Mouse (Mus musculus): Measurements from ENCODE around the gene Dnajc3. TPM values are rescaled to one million over a fixed set of nuclear protein-coding genes. Genes with fewer than 3 reads are reported as not detected.

Dnajc3 gene
- polyA plus RNA-seq, 1 experiment from 2014 or later, result 60.4 TPM

- ATAC-seq (ENCODE audit: borderline replicate concordance, extremely low read depth, low FRiP score, low TSS enrichment), result no peak
- no peak overlapping the region for H3K9ac ChIP-seq
Observed at GRCm38 (mm10) chr14:118911521-118911920, 26.3 kb upstream of the Dnajc3 start.

GRCm38 (mm10) chr14:118913651-118914050 lies 24.1 kb upstream of the Dnajc3 start:
- Histone ChIP-seq H3K36me3 (peaks cover 7% of the 10 kb centered on the region; the same call in 1 of the 2 replicates), H3K4me2 (no peak overlapping the region), H3K4me3 (no peak overlapping the region), H3K27me3 (no peaks in the 10 kb centered on the region), H3K27ac (no peak overlapping the region), H3K4me1 (peaks cover 17% of the 10 kb centered on the region; the same call in 1 of the 2 replicates), H3K9ac (no peak overlapping the region), H3K9me3 (no peaks in the 10 kb centered on the region)
- 53% methylated on average over 5 of the region's 5 CpGs for WGBS
- no peak for ATAC-seq (ENCODE audit: borderline replicate concordance, extremely low read depth, low FRiP score, low TSS enrichment)

More at GRCm38 (mm10) chr14:118911521-118911920, 26.3 kb upstream of the Dnajc3 start:
- Histone ChIP-seq H3K4me2 (no peak overlapping the region), H3K9me3 (no peaks in the 10 kb centered on the region), H3K27ac (no peak overlapping the region), H3K4me3 (no peak overlapping the region), H3K4me1 (peaks cover 17% of the 10 kb centered on the region; the same call in 1 of the 2 replicates), H3K27me3 (no peaks in the 10 kb centered on the region), H3K36me3 (peaks cover 5% of the 10 kb centered on the region; the same call in 1 of the 2 replicates)
- WGBS, result 85% methylated on average over 6 of the region's 6 CpGs

GRCm38 (mm10) chr14:118919025-118919424 lies 18.8 kb upstream of the Dnajc3 start:
- H3K4me3 ChIP-seq, result no peak overlapping the region
- no peak overlapping the region for H3K27ac ChIP-seq
- peaks cover 29% of the 10 kb centered on the region for H3K4me1 ChIP-seq
- H3K4me2 ChIP-seq, result no peak overlapping the region
- H3K9ac ChIP-seq, result no peak overlapping the region
- no peaks in the 10 kb centered on the region for H3K9me3 ChIP-seq
- H3K27me3 ChIP-seq, result peaks cover 8% of the 10 kb centered on the region; the same call in 1 of the 2 replicates
- 66% methylated on average over 8 of the region's 8 CpGs for WGBS
- H3K36me3 ChIP-seq, result peaks cover 4% of the 10 kb centered on the region; the same call in 1 of the 2 replicates
- no peak for ATAC-seq (ENCODE audit: borderline replicate concordance, extremely low read depth, low FRiP score, low TSS enrichment)

- Histone ChIP-seq H3K27me3 (peaks cover 8% of the 10 kb centered on the region; the same call in 1 of the 2 replicates), H3K27ac (no peak overlapping the region), H3K4me1 (peaks cover 41% of the 10 kb centered on the region), H3K4me2 (no peak overlapping the region), H3K9ac (no peak overlapping the region), H3K9me3 (no peaks in the 10 kb centered on the region), H3K36me3 (peaks cover 4% of the 10 kb centered on the region; the same call in 1 of the 2 replicates), H3K4me3 (no peak overlapping the region)
- no peak for ATAC-seq (ENCODE audit: borderline replicate concordance, extremely low read depth, low FRiP score, low TSS enrichment)
- 33% methylated on average over 7 of the region's 7 CpGs for WGBS
Observed at GRCm38 (mm10) chr14:118920654-118921053, 17.1 kb upstream of the Dnajc3 start.

- no peak for ATAC-seq (ENCODE audit: borderline replicate concordance, extremely low read depth, low FRiP score, low TSS enrichment)
- WGBS, result 20% methylated on average over 22 of the region's 22 CpGs
- Histone ChIP-seq H3K36me3 (no peaks in the 10 kb centered on the region; the same call in 1 of the 2 replicates), H3K4me1 (peaks cover 46% of the 10 kb centered on the region), H3K4me3 (peak overlapping the region; percentile 32), H3K27me3 (peaks cover 8% of the 10 kb centered on the region; the same call in 1 of the 2 replicates), H3K27ac (no peak overlapping the region), H3K4me2 (peak overlapping the region; percentile 92), H3K9ac (peak overlapping the region; percentile 10; the same call in 1 of the 2 replicates), H3K9me3 (no peaks in the 10 kb centered on the region)
Observed at GRCm38 (mm10) chr14:118922251-118922650, 15.5 kb upstream of the Dnajc3 start.

GRCm38 (mm10) chr14:118922667-118923184 lies 15.1 kb upstream of the Dnajc3 start:
- H3K4me3 ChIP-seq, result peak overlapping the region; percentile 32
- H3K9ac ChIP-seq, result peak overlapping the region; percentile 10; the same call in 1 of the 2 replicates
- 2% methylated on average over 47 of the region's 47 CpGs for WGBS
- ATAC-seq (ENCODE audit: borderline replicate concordance, extremely low read depth, low FRiP score, low TSS enrichment), result peak; percentile 56
- H3K4me2 ChIP-seq, result peak overlapping the region; percentile 92
- no peaks in the 10 kb centered on the region for H3K9me3 ChIP-seq
- H3K36me3 ChIP-seq, result no peaks in the 10 kb centered on the region; the same call in 1 of the 2 replicates
- peaks cover 8% of the 10 kb centered on the region; the same call in 1 of the 2 replicates for H3K27me3 ChIP-seq
- H3K27ac ChIP-seq, result no peak overlapping the region
- H3K4me1 ChIP-seq, result peaks cover 46% of the 10 kb centered on the region

GRCm38 (mm10) chr14:118924673-118925615 lies 12.8 kb upstream of the Dnajc3 start, which contains the start of gene Dzip1:
TSS of gene Dzip1 (minus strand) at chr14:118925460.
- WGBS, result 1% methylated on average over 55 of the region's 55 CpGs
- no peaks in the 10 kb centered on the region for H3K36me3 ChIP-seq
- H3K27me3 ChIP-seq, result peaks cover 8% of the 10 kb centered on the region; the same call in 1 of the 2 replicates
- H3K9me3 ChIP-seq, result no peaks in the 10 kb centered on the region
- peak within 1 kb of the TSS; percentile 88 for H3K27ac ChIP-seq
- ATAC-seq (ENCODE audit: borderline replicate concordance, extremely low read depth, low FRiP score, low TSS enrichment), result peak; percentile 90
- peak within 1 kb of the TSS; percentile 61 for H3K4me3 ChIP-seq
- peak within 1 kb of the TSS; percentile 92 for H3K4me2 ChIP-seq
- H3K9ac ChIP-seq, result peak within 1 kb of the TSS; percentile 59
- peaks cover 46% of the 10 kb centered on the region for H3K4me1 ChIP-seq

GRCm38 (mm10) chr14:118928565-118928964 lies 9.2 kb upstream of the Dnajc3 start:
- H3K27me3 ChIP-seq, result no peaks in the 10 kb centered on the region
- H3K27ac ChIP-seq, result no peak overlapping the region
- WGBS, result 60% methylated on average over 3 of the region's 3 CpGs
- no peak overlapping the region for H3K4me3 ChIP-seq
- H3K9me3 ChIP-seq, result no peaks in the 10 kb centered on the region
- no peaks in the 10 kb centered on the region for H3K36me3 ChIP-seq
- no peak for ATAC-seq (ENCODE audit: borderline replicate concordance, extremely low read depth, low FRiP score, low TSS enrichment)
- no peak overlapping the region for H3K4me2 ChIP-seq
- peaks cover 21% of the 10 kb centered on the region for H3K4me1 ChIP-seq
- H3K9ac ChIP-seq, result no peak overlapping the region

- H3K27me3 ChIP-seq, result no peaks in the 10 kb centered on the region
- 67% methylated on average over 2 of the region's 2 CpGs for WGBS
- H3K36me3 ChIP-seq, result no peaks in the 10 kb centered on the region
- no peak overlapping the region for H3K4me2 ChIP-seq
- H3K4me1 ChIP-seq, result peaks cover 10% of the 10 kb centered on the region
- ATAC-seq (ENCODE audit: borderline replicate concordance, extremely low read depth, low FRiP score, low TSS enrichment), result no peak
- H3K27ac ChIP-seq, result no peak overlapping the region
- H3K9ac ChIP-seq, result no peak overlapping the region
- no peak overlapping the region for H3K4me3 ChIP-seq
- H3K9me3 ChIP-seq, result no peaks in the 10 kb centered on the region
Observed at GRCm38 (mm10) chr14:118929779-118930178, 8.0 kb upstream of the Dnajc3 start.

GRCm38 (mm10) chr14:118930777-118931176 lies 7.0 kb upstream of the Dnajc3 start:
- no peak overlapping the region for H3K4me2 ChIP-seq
- ATAC-seq (ENCODE audit: borderline replicate concordance, extremely low read depth, low FRiP score, low TSS enrichment), result no peak
- no peaks in the 10 kb centered on the region for H3K27me3 ChIP-seq
- H3K4me1 ChIP-seq, result peaks cover 4% of the 10 kb centered on the region; the same call in 1 of the 2 replicates
- no peak overlapping the region for H3K4me3 ChIP-seq
- no peaks in the 10 kb centered on the region for H3K9me3 ChIP-seq
- H3K27ac ChIP-seq, result no peak overlapping the region
- no peaks in the 10 kb centered on the region for H3K36me3 ChIP-seq
- H3K9ac ChIP-seq, result no peak overlapping the region
- 70% methylated on average over 2 of the region's 2 CpGs for WGBS

- H3K27ac ChIP-seq, result no peak overlapping the region
- ATAC-seq (ENCODE audit: borderline replicate concordance, extremely low read depth, low FRiP score, low TSS enrichment), result no peak
- H3K4me3 ChIP-seq, result no peak overlapping the region
- H3K9ac ChIP-seq, result no peak overlapping the region
- H3K27me3 ChIP-seq, result no peaks in the 10 kb centered on the region
- no peaks in the 10 kb centered on the region for H3K36me3 ChIP-seq
- WGBS, result 65% methylated on average over 2 of the region's 2 CpGs
- H3K9me3 ChIP-seq, result no peaks in the 10 kb centered on the region
- H3K4me2 ChIP-seq, result no peak overlapping the region
- H3K4me1 ChIP-seq, result 0 out of 2 replicates have a peak, but pooled peaks cover 1% of the 10 kb centered on the region
Observed at GRCm38 (mm10) chr14:118931181-118931580, 6.6 kb upstream of the Dnajc3 start.

Measured in lung, embryonic 15.5 days (tissue).